Mouse (Mus musculus): Measurements from ENCODE around the gene Cnot3. TPM values are rescaled to one million over a fixed set of nuclear protein-coding genes. Genes with fewer than 3 reads are reported as not detected.

The Cnot3 gene
- 70.8 TPM for polyA plus RNA-seq (2017; shearing (Covaris generic))

GRCm38 (mm10) chr7:3644672-3645487, at the start of gene Cnot3:
Cnot3 (plus strand) TSS chr7:3645268.

GRCm38 (mm10) chr7:3616057-3616388, 29.0 kb upstream of the Cnot3 start, which contains the start of gene Oscar:
Oscar (minus strand) TSS chr7:3616157.

DNA sequence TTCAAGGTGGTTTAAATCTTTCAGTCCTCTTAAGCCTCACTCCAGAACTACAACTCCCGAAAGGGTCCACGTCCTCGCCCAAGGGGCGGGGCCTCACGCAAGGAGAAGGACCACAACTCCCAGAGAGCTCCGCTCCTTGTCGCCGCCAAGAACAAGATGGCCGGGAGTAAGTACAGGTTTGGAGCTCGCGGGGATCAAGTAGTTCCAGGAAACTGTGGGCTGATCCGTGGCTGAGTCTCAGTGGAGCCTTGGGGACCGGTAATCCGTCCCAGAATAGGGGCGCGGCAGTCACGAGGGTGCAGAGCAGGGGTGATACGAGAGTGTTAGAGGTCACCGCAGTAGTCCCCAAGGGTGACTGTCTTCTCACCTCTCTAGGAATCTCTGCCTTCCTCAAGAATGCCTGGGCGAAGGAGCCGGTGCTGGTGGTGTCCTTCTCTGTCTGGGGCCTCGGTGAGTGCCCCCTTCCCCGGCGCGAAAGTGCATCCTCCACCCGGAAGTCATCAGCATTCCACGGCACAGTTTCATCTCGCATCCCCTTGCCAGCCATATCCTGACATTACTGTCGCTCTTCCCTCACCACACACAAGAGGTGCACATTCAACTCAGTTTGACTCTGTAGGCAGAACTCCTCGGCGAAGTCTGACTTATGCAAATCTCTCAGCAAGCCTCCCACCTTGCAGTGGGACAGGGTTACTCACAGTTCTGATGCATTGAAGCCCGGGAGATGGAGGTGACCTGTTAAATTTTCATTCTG, 27.6 kb upstream of the Cnot3 start, which contains the start of gene Ndufa3:
TSS of gene Ndufa3 (plus strand) at position 132 of the 754 bp plus-strand sequence.

DNA sequence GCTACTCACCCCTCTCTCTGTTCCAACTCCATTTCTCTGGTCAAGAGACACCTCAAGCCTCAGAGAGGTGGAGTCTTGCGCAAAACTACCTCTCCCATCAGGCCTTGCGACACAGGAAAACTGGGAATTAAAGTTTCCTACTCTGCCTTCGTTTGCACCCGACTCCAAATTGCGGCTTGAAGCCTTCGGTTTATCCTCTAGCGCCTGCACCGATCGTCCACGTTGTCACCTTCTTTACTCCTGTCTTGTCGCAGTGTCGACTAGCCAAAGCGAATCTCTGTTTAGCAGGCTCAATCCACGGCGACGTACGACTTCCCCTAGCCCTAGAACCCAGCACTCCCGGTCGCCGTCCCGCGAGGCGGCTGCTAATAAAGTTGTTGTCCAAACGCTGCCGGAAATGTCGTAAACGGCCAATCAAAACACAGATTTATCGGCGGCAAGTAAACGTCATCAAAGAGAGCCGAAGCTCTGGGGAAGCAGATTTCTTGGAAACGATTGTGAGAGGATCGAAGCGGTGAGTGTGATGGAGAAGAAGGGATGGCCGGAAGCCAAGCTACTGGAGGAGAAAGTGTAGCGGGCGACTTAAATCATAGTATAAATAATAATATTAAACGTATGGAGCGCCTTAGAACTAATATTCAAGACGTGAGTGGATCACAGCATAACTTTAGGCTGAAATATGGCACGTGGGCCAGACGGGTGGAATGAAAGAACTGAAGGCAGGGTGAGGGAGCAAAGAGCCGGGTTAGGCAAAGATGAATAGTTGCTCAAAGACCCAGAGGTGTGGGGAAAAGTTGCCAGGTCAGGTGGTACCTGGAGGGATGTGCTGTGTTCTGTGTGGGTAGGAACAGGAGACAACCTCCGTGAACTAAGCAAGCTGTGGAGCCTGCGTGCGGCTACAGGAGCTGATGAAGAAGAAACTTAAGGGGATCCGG, 15.3 kb upstream of the Cnot3 start, which contains the start of the genes Tfpt and Prpf31:
TSS of gene Tfpt (minus strand) at position 387 of the 935 bp plus-strand sequence.
TSS of gene Prpf31 (plus strand) at position 443 of the 935 bp plus-strand sequence.

GRCm38 (mm10) chr7:3665215-3666114, 20.4 kb downstream of the Cnot3 start, which contains the start of gene Leng1:
Leng1 (minus strand) TSS chr7:3665840.

GRCm38 (mm10) chr7:3677342-3677741, 32.3 kb downstream of the Cnot3 start, which contains the start of gene Tmc4:
Tmc4 (minus strand) TSS chr7:3677553.

DNA sequence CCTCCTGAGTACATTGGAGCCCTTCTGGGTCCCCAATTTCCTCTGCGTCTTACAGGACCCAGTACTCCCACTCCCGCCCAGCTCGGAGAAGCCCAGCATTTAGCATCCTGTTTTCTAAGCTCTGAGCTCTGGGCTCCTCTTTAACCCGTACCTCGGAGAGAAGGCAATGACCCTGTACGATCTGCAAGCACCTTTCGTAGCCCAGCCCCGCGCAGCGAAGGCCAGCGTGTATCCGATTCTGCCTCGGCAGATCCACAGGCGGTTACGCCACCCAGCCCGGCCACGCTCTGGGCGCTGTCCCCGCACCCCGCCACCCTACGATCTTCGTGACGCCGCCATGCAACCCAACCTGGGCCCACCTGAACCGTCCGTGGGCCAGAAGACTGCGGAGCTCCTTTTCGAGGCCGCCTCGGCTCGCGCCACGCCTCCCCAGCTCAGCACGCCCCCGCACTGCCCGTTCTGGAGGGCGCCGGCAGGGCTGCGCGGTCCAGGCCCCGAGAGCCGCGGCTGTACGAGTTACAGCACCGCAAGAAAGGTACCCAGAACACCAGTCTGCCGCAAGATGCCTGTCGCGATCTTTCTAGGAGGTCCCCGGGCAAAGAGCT, 47.4 kb downstream of the Cnot3 start, which contains the start of gene Tsen34:
TSS of gene Tsen34 (plus strand) at position 482 of the 605 bp plus-strand sequence.

GRCm38 (mm10) chr7:3692987-3693808, 48.1 kb downstream of the Cnot3 start, which contains the start of gene Mboat7:
Mboat7 (minus strand) TSS chr7:3693523.

GRCm38 (mm10) chr7:3703879-3704441, 58.9 kb downstream of the Cnot3 start, which contains the start of gene Rps9:
Rps9 (plus strand) TSS chr7:3703993.

Other genes starting within 250 kb of the Cnot3 start
- gene Cacng6, start 221.1 kb upstream of the Cnot3 start, polyA plus RNA-seq (2017; shearing (Covaris generic)) = 0.72 TPM
- gene Tarm1, start 142.6 kb upstream of the Cnot3 start, polyA plus RNA-seq (2017; shearing (Covaris generic)) = 0.57 TPM
- gene Oscar, start 29.1 kb upstream of the Cnot3 start, polyA plus RNA-seq (2017; shearing (Covaris generic)) = 0.21 TPM
- 347 TPM for gene Ndufa3, start 27.9 kb upstream of the Cnot3 start, polyA plus RNA-seq (2017; shearing (Covaris generic))
- 20.6 TPM for gene Tfpt, start 15.3 kb upstream of the Cnot3 start, polyA plus RNA-seq (2017; shearing (Covaris generic))
- 52.6 TPM for gene Prpf31, start 15.3 kb upstream of the Cnot3 start, polyA plus RNA-seq (2017; shearing (Covaris generic))
- 31.5 TPM for gene Leng1, start 20.6 kb downstream of the Cnot3 start, polyA plus RNA-seq (2017; shearing (Covaris generic))
- 3.4 TPM for gene Tmc4, start 32.3 kb downstream of the Cnot3 start, polyA plus RNA-seq (2017; shearing (Covaris generic))
- 10.8 TPM for gene Tsen34, start 47.6 kb downstream of the Cnot3 start, polyA plus RNA-seq (2017; shearing (Covaris generic))
- gene Mboat7, start 48.3 kb downstream of the Cnot3 start, polyA plus RNA-seq (2017; shearing (Covaris generic)) = 46.3 TPM
- gene Rps9, start 58.7 kb downstream of the Cnot3 start, polyA plus RNA-seq (2017; shearing (Covaris generic)) = 1,838 TPM
- gene Pirb, start 75.1 kb downstream of the Cnot3 start, polyA plus RNA-seq (2017; shearing (Covaris generic)) = 0.62 TPM
- gene Gm15448, start 180.4 kb downstream of the Cnot3 start, polyA plus RNA-seq (2017; shearing (Covaris generic)) = not detected
- gene Pira2, start 199.8 kb downstream of the Cnot3 start, polyA plus RNA-seq (2017; shearing (Covaris generic)) = not detected